Mouse (Mus musculus) olfactory bulb, adult 2 months (tissue): ENCODE measurements at regions not wholly inside any gene's neighbourhood (a gene's known extent, or its start where the extent isn't known, plus 50 kb on each side); places are given as distances from the start of the nearest gene placed in this dataset.

ENCODE experiments used
- H3K27ac ChIP-seq: fragments of 200-500 bp; 2 replicates; pipeline ENCODE4 v1.5.1; 2012; ENCODE audit warnings: low read depth, low read length; ENCODE audit not compliant: insufficient read depth
- H3K4me1 ChIP-seq: fragments of 200-500 bp; 2 replicates; pipeline ENCODE4 v1.6.1; 2012; ENCODE audit warnings: low read length; ENCODE audit not compliant: control insufficient read depth, insufficient read depth
- H3K4me3 ChIP-seq: fragments of 200-500 bp; 2 replicates; pipeline ENCODE4 v1.5.1; 2012; ENCODE audit warnings: mild to moderate bottlenecking, low read depth, low read length, moderate library complexity; ENCODE audit not compliant: insufficient read depth
- CTCF ChIP-seq: fragments of 200-500 bp; IDR thresholded peaks from 2 replicates; pipeline ENCODE4 v1.5.1; 2012; ENCODE audit warnings: low read depth, mild to moderate bottlenecking, low read length, moderate library complexity; ENCODE audit not compliant: insufficient read depth
- POLR2A ChIP-seq: fragments of 200-500 bp; IDR thresholded peaks from 2 replicates; pipeline ENCODE4 v1.6.1; 2012; ENCODE audit warnings: mild to moderate bottlenecking, low read depth, low read length, moderate library complexity; ENCODE audit not compliant: insufficient read depth
- WGBS: fragments of 180-500 bp; shearing (Covaris S2); methylation state at CpG from one replicate; pipeline ENCODE4 v1.1.7; 2018; 5-methylcytosine and 5-hydroxymethylcytosine counted together

GRCm38 (mm10) chr14:46606037-46606436 lies 154.3 kb upstream of the Cdkn3 start:
- no peak overlapping the region for H3K4me3 ChIP-seq
- no peak overlapping the region for H3K27ac ChIP-seq
- H3K4me1 ChIP-seq = peaks cover 5% of the 10 kb centered on the region
- TF ChIP-seq POLR2A (no peak), CTCF (no peak)
- 73% methylated on average over 9 of the region's 9 CpGs for WGBS

GRCm38 (mm10) chr14:46604886-46605531 lies 155.3 kb upstream of the Cdkn3 start:
- WGBS = 19% methylated on average over 16 of the region's 16 CpGs
- Histone ChIP-seq H3K27ac (no peak overlapping the region), H3K4me1 (peaks cover 5% of the 10 kb centered on the region), H3K4me3 (no peak overlapping the region)
- TF ChIP-seq CTCF = no peak
- no peak for TF ChIP-seq POLR2A

DNA sequence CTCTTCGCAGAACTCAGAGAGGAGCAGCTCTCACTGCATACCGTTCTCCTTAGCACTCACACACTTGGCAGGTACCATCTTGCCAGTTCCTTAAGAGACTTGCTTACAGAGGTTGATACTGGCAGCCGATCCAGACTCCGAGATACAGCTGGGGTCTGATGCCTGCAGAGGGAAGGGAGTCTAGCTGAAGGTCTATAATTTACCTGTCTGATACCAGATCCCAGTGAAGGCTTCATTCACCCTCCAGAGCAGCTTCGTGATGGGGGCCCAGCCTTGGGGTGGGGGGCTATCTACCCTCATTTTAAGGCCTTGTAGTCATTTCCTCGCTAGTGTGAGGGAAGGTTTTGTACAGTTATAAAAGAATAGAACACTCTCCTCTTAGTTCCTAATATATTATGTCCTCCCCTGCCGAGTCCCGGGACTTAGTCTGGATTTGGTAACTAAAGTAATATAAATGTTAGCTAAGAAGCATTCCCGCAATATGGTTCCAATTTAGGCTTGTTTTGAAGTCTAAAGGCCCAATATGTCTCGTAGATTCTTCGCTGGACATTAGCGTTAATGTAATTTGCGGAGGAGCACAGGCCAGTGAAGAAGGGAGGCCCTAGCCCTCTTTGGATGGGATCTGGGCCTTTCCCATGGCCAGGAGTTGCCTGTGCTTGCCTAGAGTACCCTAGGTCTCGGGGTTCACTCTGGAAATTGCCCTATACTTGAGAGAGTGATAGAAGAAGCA lies 156.0 kb upstream of the Cdkn3 start:
- H3K4me1 ChIP-seq = peaks cover 5% of the 10 kb centered on the region

DNA sequence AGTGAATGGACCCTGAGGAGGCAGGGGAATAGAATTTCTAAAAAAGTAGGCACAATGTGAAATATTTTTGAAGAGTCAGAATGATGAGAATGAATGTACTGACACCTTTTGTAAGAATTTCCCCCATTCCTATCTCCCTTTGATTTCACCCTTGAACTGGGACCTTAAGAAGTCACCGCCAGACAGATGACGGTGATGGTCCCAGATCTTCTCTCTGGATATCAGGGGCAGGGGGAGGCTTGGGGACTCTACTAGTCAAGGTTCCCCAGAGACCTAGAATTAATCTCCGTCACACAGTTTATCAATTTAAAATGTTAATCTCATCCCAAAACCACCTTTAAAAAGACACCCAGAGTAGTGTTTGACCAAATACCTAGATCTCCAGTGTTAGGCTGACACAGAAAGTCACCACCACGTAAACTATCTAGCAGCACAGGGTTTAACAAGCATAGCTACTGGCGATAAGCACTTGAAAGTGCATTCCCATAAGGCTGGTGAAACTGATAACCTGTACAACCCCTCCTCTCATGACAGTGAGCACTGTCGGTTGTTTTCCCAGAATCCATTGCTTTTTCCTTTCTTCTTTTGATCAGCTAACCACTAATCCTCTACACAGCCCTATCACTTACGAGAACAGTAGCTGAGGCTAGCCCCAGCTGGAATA lies 163.5 kb upstream of the Cdkn3 start:
- no peak overlapping the region for H3K4me3 ChIP-seq
- H3K27ac ChIP-seq = no peak overlapping the region
- TF ChIP-seq CTCF (no peak), POLR2A (no peak)
- peaks cover 4% of the 10 kb centered on the region for H3K4me1 ChIP-seq
- 91% methylated on average over 7 of the region's 7 CpGs for WGBS

More for the DNA sequence above, 156.0 kb upstream of the Cdkn3 start:
- no peak overlapping the region for H3K27ac ChIP-seq
- 90% methylated on average over 14 of the region's 14 CpGs for WGBS
- H3K4me3 ChIP-seq = no peak overlapping the region
- TF ChIP-seq CTCF (no peak), POLR2A (no peak)

- peaks cover 4% of the 10 kb centered on the region for H3K4me1 ChIP-seq
- no peak overlapping the region for H3K4me3 ChIP-seq
- no peak overlapping the region for H3K27ac ChIP-seq
- TF ChIP-seq POLR2A = no peak
- TF ChIP-seq CTCF = no peak
- WGBS = 54% methylated on average over 3 of the region's 3 CpGs
These were observed 166.2 kb upstream of the Cdkn3 start for GRCm38 (mm10) chr14:46594151-46594550.

DNA sequence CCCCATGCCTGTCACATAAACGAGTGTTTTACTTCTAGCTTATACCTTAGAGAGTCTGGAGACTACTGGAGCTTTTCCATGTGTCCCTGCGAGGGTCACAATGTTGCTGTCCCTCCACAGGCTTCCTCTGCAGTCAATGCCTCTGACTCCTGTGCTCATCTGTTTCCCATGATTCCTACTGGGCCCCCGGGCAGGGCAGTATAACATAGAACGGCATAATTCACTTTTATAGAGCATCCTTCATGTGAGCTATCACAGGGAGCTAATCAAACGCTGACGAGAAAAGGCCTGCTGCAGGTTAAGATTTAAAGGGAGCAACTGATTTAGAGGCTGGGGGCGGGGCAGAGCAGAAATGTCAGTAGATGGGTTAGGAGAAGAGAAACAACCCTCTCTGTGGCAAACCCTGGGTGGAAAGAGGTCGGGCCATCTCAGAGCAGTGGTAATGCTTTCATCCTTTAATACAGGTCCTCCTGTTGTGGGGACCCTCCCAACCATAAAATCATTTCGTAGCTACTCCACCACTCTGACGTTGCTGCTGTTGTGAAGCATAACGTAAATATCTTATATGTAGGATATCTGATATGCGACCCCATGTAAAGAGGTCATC lies 168.5 kb upstream of the Cdkn3 start:
- WGBS = 86% methylated on average over 12 of the region's 12 CpGs
- Histone ChIP-seq H3K4me1 (peaks cover 4% of the 10 kb centered on the region), H3K4me3 (no peak overlapping the region), H3K27ac (no peak overlapping the region)
- no peak for TF ChIP-seq POLR2A

DNA sequence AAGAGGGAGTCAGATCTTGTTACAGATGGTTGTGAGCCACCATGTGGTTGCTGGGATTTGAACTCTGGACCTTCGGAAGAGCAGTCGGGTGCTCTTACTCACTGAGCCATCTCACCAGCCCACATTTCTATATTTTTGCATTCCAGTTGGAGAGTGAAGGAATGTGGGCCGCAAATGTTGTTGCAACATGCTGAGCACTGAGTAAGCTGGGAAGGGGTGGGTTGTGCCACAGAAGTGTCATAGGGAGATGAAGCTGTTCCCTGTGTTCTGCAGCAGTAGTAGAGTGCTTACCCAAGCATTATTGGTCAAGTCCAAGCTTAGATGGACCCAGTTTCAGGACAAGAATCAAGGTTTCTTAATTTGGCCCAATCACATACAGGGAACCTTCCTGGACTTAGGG lies 169.1 kb upstream of the Cdkn3 start:
- H3K27ac ChIP-seq = no peak overlapping the region

GRCm38 (mm10) chr14:46586093-46586492 lies 174.2 kb upstream of the Cdkn3 start:
- 85% methylated on average over 11 of the region's 11 CpGs for WGBS
- TF ChIP-seq CTCF = no peak
- no peak for TF ChIP-seq POLR2A

More for the DNA sequence above, 169.1 kb upstream of the Cdkn3 start:
- TF ChIP-seq CTCF (no peak), POLR2A (no peak)
- WGBS = 79% methylated on average over 3 of the region's 3 CpGs
- Histone ChIP-seq H3K4me3 (no peak overlapping the region), H3K4me1 (peaks cover 4% of the 10 kb centered on the region)

More at GRCm38 (mm10) chr14:46586093-46586492, 174.2 kb upstream of the Cdkn3 start:
- H3K27ac ChIP-seq = no peak overlapping the region
- no peak overlapping the region for H3K4me3 ChIP-seq
- H3K4me1 ChIP-seq = no peaks in the 10 kb centered on the region
